Mouse (Mus musculus): Measurements from ENCODE around the gene Psg26. TPM values are rescaled to one million over a fixed set of nuclear protein-coding genes. Genes with fewer than 3 reads are reported as not detected.

Psg26 gene
- total RNA-seq (2012; rRNA removed) (not detected in 2 replicates), total RNA-seq (2014; rRNA removed) (not detected in 2 replicates), polyA plus RNA-seq (2012; ENCODE audit: insufficient read length, low read depth) (not detected in 2 replicates)

DNA sequence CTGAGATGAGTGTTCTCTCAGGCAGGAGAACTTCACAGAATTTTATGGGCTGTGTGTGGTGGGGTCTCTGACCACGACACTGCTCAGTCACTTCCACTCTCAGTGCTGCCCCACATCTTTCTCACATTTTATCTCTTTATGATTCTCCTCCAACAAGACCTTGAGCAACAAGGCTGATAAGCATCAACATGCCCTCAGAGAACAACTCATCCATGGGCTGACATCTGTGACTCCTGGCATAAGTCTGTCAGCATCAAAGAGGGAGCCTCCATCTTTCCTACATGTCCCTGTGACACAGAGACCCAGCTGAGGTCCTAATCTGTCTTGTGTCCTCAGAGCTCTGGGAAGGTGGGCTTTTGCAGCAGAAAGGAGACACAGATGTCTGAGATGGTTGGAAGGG lies at the start of gene Psg26:
Psg26 (minus strand) TSS at position 101 of the 400 bp plus-strand sequence.
- H3K4me3 ChIP-seq (replicated peaks in 1 of 3; ENCODE audit: low read depth in 2 of 3, low read length in 2 of 3, poor library complexity in 1 of 3): no peak within 1 kb of the TSS
- peaks cover 4% of the 10 kb centered on the region for H3K27me3 ChIP-seq (replicated peaks)
- dilution Hi-C loops (cut with MboI; ENCODE audit: extremely low pct_ligation_motif_present, extremely low pct_unique_long_range_greater_than_20kb, low sequenced_read_pairs) (no loop called here), in situ Hi-C loops (cut with MboI; ENCODE audit: low pct_ligation_motif_present, low pct_unique_long_range_greater_than_20kb, low sequenced_read_pairs) (no loop called here)
- H3K9me3 ChIP-seq (replicated peaks; ENCODE audit: low read length): no peaks in the 10 kb centered on the region
- no peak within 1 kb of the TSS for H3K27ac ChIP-seq (ENCODE audit: insufficient read depth, low read depth)
- H3K79me2 ChIP-seq (replicated peaks; ENCODE audit: control insufficient read depth, extremely low read depth, insufficient read depth, poor library complexity, severe bottlenecking): no peaks in the 10 kb centered on the region
- H3K36me3 ChIP-seq (replicated peaks in 1 of 2; ENCODE audit: control insufficient read depth in 1 of 2, insufficient read depth in 1 of 2, low read length in 1 of 2): no peaks in the 10 kb centered on the region
- H3K9ac ChIP-seq (ENCODE audit: insufficient read depth, low read depth): no peak within 1 kb of the TSS
- H3K4me2 ChIP-seq (ENCODE audit: insufficient read depth, low read depth, poor library complexity, severe bottlenecking): no peak within 1 kb of the TSS
- TF ChIP-seq NELFE (IDR thresholded peaks at IDR 0.05; ENCODE audit: low read depth, low read length) (no peak), MEF2A (IDR thresholded peaks at IDR 0.05; ENCODE audit: borderline replicate concordance, low read depth, low read length) (no peak), SMC3 (IDR thresholded peaks at IDR 0.05; ENCODE audit: low read depth, low read length) (no peak), CHD2 (IDR thresholded peaks at IDR 0.05; ENCODE audit: low read length) (no peak), NRF1 (IDR thresholded peaks at IDR 0.05; ENCODE audit: low read depth, low read length) (no peak), UBTF (IDR thresholded peaks at IDR 0.05; ENCODE audit: low read depth, low read length) (no peak), HCFC1 (IDR thresholded peaks at IDR 0.05; ENCODE audit: low read depth, low read length) (no peak), MYC (IDR thresholded peaks at IDR 0.05; ENCODE audit: low read depth, low read length) (no peak), ZKSCAN1 (IDR thresholded peaks at IDR 0.05; ENCODE audit: borderline replicate concordance, low read depth, low read length) (no peak), IRF4 (IDR thresholded peaks at IDR 0.05; ENCODE audit: low read depth, low read length) (no peak), USF2 (conservative IDR thresholded peaks at IDR 0.05; ENCODE audit: low read depth, low read length) (no peak), ELF1 (IDR thresholded peaks at IDR 0.05; ENCODE audit: low read depth, low read length) (no peak), USF1 (IDR thresholded peaks at IDR 0.05; ENCODE audit: low read depth, low read length) (no peak), MAX (IDR thresholded peaks at IDR 0.05; ENCODE audit: low read length) (no peak), CTCF (conservative IDR thresholded peaks at IDR 0.05 in 1 of 2, IDR thresholded peaks at IDR 0.05 in 1 of 2; ENCODE audit: low read depth in 2 of 2, low read length in 2 of 2) (no peak), POLR2AphosphoS2 (IDR thresholded peaks at IDR 0.05; ENCODE audit: low read depth, low read length) (no peak)
- DNase-seq (ENCODE audit: extremely low read depth): no peak
- no peaks in the 10 kb centered on the region for H3K4me1 ChIP-seq (ENCODE audit: control insufficient read depth in 1 of 2, insufficient read depth in 2 of 2)

DNA sequence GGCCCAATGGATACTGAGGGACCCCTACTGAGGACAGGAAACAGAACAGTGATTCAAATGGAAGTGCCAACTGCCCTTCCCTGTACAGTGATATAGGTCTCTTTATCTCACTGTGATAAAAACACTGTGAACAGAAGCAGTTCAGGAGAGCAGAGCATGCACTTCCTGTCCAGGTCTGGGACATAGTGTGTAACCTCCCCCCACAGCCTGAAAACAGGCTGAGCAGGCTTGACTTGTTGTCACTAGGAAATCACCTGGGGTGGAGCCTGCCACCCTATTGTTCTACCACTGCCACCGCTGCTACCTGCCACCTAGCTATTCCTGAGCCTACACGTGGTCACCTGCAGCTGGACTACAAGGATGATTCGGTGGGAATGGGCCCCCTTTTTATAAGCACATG lies 49.4 kb upstream of the Psg26 start:
- Histone ChIP-seq H3K79me2 (replicated peaks; ENCODE audit: control insufficient read depth, extremely low read depth, insufficient read depth, poor library complexity, severe bottlenecking) (no peaks in the 10 kb centered on the region), H3K9ac (ENCODE audit: insufficient read depth, low read depth) (no peak overlapping the region), H3K4me3 (replicated peaks in 1 of 3; ENCODE audit: low read depth in 2 of 3, low read length in 2 of 3, poor library complexity in 1 of 3) (no peak overlapping the region), H3K36me3 (replicated peaks in 1 of 2; ENCODE audit: control insufficient read depth in 1 of 2, insufficient read depth in 1 of 2, low read length in 1 of 2) (no peaks in the 10 kb centered on the region), H3K27ac (ENCODE audit: insufficient read depth, low read depth) (no peak overlapping the region), H3K4me1 (ENCODE audit: control insufficient read depth in 1 of 2, insufficient read depth in 2 of 2) (no peaks in the 10 kb centered on the region), H3K9me3 (replicated peaks; ENCODE audit: low read length) (no peaks in the 10 kb centered on the region), H3K4me2 (ENCODE audit: insufficient read depth, low read depth, poor library complexity, severe bottlenecking) (no peak overlapping the region), H3K27me3 (replicated peaks) (peaks cover 15% of the 10 kb centered on the region)
- no peak for DNase-seq (ENCODE audit: extremely low read depth)
- in situ Hi-C loops (cut with MboI; ENCODE audit: low pct_ligation_motif_present, low pct_unique_long_range_greater_than_20kb, low sequenced_read_pairs) (no loop called here), dilution Hi-C loops (cut with MboI; ENCODE audit: extremely low pct_ligation_motif_present, extremely low pct_unique_long_range_greater_than_20kb, low sequenced_read_pairs) (no loop called here)
- TF ChIP-seq ZKSCAN1 (IDR thresholded peaks at IDR 0.05; ENCODE audit: borderline replicate concordance, low read depth, low read length) (no peak), SIN3A (IDR thresholded peaks at IDR 0.05; ENCODE audit: low read length) (no peak), KAT2A (IDR thresholded peaks at IDR 0.05; ENCODE audit: insufficient replicate concordance, low read length) (no peak), RCOR1 (conservative IDR thresholded peaks at IDR 0.05; ENCODE audit: low read depth, low read length) (no peak), USF2 (conservative IDR thresholded peaks at IDR 0.05; ENCODE audit: low read depth, low read length) (no peak), MAFK (IDR thresholded peaks at IDR 0.05; ENCODE audit: insufficient replicate concordance, low read length) (no peak), POLR2A (IDR thresholded peaks at IDR 0.05; ENCODE audit: low read depth, low read length) (no peak)
